Mouse (Mus musculus): ENCODE measurements around the gene Pten. TPM values are rescaled to one million over a fixed set of nuclear protein-coding genes. Genes with fewer than 3 reads are reported as not detected.
A peak's percentile ranks its signal among the peaks of the same experiment; 100 is the strongest.
"Not testable (repeated sequence)": the region's sequence is repeated elsewhere in the genome, so short reads cannot be mapped to it uniquely, and the experiment has no call there.

The Pten gene
- total RNA-seq, 2 experiments from 2014 or later: 92.9 to 97.4 TPM

DNA sequence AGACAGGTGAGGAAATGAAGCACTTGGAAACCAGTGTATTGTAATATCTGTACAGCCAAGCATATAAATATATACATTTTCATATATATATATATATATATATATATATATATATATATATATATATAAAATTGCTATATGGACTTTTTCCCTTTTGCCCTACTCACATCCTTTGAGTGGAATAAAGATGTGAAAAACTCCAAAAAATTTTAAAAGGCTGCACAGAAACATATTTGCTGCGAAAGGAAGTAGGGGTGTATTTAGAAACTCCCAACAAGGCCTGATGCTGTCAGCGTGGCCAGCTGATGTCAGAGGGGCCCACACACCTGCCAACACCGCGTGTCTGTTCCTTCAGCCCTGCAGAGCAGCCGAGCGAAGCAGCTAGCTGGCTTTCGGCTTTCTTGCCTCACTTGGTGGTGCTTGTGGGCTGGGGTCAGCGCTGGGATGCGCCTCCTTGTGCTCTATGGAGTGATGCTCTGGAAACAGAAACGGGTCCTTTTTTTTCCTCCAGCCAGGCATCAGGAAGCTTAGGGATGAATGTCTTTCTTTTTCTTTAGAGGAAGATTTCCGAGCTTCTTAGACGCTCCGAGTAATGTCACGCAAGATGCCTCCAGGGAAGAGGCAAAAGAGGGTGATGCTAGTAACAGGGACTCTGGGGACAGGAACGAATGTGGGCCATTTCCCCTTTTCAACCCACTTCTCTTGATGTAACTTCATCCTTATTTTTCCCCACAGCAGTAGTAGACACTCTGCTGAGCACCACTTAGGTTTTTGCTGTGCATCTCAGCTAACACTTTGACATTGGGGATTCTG is 2.9 kb upstream of the Pten start:
- no peak for ATAC-seq (replicated peaks; ENCODE audit: poor library complexity)

DNA sequence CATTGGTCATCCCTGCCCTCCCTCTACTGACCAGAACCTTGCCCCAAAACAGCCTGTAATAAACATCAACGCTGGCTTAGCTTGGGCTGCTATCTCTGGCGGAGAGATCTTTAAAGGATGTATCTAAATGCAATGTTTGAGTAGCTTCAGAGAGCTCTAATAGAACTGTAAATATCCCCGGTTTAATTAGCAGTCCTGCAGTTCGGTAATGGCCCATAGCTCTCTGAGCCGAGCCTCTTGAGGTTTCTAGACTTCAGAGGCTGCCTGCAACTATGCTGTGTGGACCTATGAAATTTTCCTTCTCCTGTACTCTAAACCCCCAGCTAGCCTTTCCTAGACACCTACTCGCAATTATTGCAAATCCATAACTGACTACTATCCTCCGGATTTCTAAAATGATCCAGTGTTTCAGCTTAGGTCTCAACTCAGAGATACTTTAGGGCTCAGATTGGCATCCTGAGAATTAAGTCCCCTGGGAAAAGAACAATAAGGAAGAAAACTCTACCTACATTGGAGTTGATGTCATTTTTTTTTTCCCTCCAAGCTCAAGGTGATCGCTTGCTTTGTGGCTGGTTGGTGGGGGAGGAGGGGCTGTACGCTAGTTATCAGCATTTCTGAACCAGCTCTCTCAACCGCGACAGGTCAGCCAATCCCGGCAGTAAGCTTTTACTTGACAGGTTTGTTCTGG is 2.0 kb upstream of the Pten start:
- ATAC-seq (replicated peaks; ENCODE audit: poor library complexity): no peak

DNA sequence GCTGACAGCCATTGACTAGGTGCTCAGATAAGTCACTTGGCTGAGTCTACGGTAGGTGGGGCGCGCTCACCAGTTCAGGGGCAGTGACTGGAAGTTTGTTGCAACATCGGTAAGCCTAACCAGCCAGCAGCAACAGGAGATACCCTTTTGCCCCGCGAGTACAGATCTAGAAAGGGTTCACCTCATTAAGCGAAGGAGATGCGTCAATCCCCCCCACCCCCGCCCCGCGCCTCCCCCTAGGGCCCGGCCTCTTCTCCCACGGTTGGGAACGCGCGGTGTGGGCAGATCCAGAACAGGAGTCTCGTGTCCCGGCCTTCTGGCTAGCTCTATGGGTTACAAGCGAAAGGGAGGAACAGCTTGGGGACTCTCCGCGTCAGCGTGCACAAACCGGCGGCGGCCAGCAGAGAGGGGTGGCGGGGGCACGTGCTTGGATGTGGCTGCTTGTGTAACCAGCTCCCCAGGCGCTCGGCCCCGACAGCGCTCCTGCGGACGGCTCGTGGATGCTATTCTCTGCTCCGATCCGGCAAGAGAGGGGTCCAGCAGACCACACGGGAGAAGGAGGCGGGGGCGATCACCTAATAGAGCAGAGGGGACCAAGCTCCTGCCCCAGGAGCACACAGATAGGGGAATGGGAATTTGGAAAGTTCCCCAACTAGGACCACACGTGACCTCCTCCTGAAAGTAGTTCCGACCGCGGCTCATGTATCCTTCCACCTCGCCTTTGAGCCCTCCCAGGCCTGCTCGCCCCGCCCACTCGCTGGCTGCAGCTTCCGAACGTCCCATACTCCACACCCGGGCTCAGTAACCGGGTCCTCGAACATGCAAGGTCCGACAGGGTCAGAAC is 1.3 kb upstream of the Pten start:
- peak; percentile 62 for ATAC-seq (replicated peaks; ENCODE audit: poor library complexity)

- ATAC-seq (replicated peaks; ENCODE audit: poor library complexity): no peak
These were observed 729 bp upstream of the Pten start for GRCm38 (mm10) chr19:32756636-32756899.

DNA sequence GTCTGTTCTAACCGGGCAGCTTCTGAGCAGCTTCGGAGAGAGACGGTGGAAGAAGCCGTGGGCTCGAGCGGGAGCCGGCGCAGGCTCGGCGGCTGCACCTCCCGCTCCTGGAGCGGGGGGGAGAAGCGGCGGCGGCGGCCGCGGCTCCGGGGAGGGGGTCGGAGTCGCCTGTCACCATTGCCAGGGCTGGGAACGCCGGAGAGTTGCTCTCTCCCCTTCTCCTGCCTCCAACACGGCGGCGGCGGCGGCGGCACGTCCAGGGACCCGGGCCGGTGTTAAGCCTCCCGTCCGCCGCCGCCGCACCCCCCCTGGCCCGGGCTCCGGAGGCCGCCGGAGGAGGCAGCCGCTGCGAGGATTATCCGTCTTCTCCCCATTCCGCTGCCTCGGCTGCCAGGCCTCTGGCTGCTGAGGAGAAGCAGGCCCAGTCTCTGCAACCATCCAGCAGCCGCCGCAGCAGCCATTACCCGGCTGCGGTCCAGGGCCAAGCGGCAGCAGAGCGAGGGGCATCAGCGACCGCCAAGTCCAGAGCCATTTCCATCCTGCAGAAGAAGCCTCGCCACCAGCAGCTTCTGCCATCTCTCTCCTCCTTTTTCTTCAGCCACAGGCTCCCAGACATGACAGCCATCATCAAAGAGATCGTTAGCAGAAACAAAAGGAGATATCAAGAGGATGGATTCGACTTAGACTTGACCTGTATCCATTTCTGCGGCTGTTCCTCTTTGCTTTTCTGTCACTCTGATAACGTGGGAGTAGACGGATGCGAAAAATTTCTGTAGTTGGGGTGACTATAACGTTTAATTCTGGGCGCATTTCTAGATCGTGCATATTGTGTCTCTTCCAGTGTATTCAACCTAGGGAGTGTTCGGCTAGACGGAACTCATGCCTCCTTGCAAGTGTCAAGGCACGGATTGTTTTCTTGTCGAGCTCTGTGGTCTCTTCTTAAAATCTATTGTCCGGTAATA is 815 bp downstream of the Pten start:
- ATAC-seq (replicated peaks; ENCODE audit: poor library complexity): no peak

GRCm38 (mm10) chr19:32758793-32759161 is 1.5 kb downstream of the Pten start:
- no peak for ATAC-seq (replicated peaks; ENCODE audit: poor library complexity)

DNA sequence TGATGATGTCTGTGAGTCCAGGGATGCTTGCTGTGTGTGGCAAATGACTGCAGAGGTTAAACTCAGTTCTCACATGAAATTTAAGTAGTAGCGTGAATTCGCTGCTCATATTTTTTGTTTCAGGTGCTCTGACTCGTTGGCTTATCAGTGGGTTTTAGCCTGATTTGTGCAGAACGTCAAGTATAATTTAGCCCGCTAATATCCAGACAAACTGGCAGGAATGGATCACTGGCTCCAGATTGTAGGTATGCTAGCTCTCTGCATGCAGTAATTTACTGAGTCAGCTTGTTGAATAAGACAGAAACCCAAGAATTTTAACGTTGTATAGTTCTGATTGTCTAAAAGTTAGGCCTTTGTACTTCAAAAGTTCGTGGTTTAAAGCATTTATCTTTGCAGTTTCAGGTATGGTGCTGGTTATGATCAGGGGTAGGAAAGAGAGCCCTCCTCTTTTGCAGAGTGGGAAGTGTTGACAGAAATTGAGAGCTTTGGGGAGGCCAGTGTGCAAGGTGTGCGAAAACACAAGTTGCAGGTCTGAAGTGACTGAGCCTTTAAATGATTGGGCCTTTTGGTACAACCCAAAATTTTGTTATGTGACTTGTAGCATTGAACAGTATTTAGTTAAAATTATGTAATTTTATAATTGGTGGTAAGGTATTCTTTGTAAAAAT is 2.2 kb downstream of the Pten start:
- no peak for ATAC-seq (replicated peaks; ENCODE audit: poor library complexity)

GRCm38 (mm10) chr19:32760499-32760898 is 3.2 kb downstream of the Pten start:
- no peak for ATAC-seq (replicated peaks; ENCODE audit: poor library complexity)

DNA sequence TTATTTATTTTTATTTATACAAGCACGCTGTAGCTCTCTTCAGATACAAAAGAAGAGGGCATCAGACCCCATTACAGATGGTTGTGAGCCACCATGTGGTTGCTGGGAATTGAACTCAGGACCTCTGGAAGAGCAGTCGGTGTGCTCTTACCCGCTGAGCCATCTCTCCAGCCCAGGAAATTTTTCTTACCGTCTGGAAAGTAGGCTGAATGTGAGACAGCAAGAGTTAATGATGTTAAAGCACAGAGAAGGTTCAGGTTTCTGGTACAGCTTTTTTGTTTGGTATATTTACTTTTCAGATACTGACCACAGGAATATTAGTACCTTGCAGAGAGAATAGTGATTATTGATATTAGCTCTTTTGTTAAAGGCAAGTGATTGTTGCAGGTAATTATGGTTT is 3.9 kb downstream of the Pten start:
- ATAC-seq (replicated peaks; ENCODE audit: poor library complexity): no peak

- ATAC-seq (replicated peaks; ENCODE audit: poor library complexity): no peak
These were observed 5.2 kb downstream of the Pten start for GRCm38 (mm10) chr19:32762493-32762892.

DNA sequence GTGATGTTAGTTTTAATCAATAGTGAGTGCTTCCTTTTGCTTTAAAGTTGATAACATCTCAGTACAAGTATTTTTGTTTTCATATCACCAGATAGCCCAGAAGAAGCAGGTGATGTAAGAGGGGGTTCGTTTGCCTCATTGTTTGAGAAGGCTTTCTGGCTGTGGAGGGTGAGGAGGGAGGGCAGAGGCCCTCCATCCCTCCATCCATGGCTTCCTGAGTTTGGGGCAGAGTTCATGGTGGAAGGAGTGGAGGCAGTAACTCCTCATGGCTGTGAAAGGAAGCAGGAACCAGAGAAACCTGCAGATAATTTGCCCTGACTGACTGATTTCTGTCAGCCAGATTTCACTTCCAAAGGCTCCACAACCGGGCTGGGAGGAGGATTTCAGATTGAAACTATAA is 21.1 kb downstream of the Pten start:
- ATAC-seq (replicated peaks; ENCODE audit: poor library complexity): no peak

- ATAC-seq (replicated peaks; ENCODE audit: poor library complexity): peak; percentile 55; the same call in 1 of the 2 replicates
These were observed 21.8 kb downstream of the Pten start for GRCm38 (mm10) chr19:32779131-32779530.

GRCm38 (mm10) chr19:32781305-32782071 is 24.2 kb downstream of the Pten start:
- ATAC-seq (replicated peaks; ENCODE audit: poor library complexity): peak; percentile 37; the same call in 1 of the 2 replicates

GRCm38 (mm10) chr19:32787388-32787787 is 30.1 kb downstream of the Pten start:
- not testable (repeated sequence) for ATAC-seq (replicated peaks; ENCODE audit: poor library complexity)

GRCm38 (mm10) chr19:32788016-32788415 is 30.7 kb downstream of the Pten start:
- ATAC-seq (replicated peaks; ENCODE audit: poor library complexity): peak; percentile 48

DNA sequence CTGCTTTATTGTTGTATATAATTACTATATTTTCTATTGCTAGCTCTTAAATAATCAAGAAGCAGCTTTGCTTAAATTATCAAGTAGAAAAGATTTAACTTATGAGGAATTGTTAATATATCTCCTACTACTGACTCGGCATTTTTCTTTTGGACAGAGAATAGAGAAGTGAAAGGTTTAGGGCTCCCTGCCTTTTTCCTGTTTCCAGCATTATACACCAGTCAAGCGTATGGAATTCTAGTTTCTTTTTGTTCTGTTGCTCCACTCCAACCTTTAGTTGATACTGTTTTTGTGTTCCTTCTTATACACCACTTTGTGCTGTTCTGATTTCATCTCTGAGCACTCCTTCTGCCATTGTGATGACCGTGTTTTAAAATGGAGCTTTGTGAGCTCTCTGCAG is 32.2 kb downstream of the Pten start:
- peak; percentile 27; the same call in 1 of the 2 replicates for ATAC-seq (replicated peaks; ENCODE audit: poor library complexity)

DNA sequence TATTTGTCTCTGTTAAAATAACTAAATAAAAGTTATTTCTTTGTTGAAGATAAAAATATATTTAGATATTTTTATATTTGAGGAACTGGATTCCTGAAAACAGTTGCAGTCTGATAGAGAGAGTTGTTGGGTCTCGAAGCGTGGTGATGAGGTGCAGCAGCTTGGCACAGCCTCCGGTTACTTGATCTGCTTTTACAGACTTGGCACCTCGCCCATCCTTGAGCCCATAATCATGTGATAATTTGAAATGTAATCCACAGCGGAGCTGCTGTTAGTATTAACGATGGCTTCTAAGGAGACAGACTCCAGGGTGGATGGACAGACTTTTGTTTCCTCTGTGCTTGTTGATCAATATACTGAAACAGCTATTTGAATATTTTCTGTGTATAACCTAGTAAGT is 35.3 kb downstream of the Pten start:
- peak; percentile 45 for ATAC-seq (replicated peaks; ENCODE audit: poor library complexity)

GRCm38 (mm10) chr19:32793901-32794300 is 36.6 kb downstream of the Pten start:
- no peak for ATAC-seq (replicated peaks; ENCODE audit: poor library complexity)

- ATAC-seq (replicated peaks; ENCODE audit: poor library complexity): no peak
These were observed 43.3 kb downstream of the Pten start for GRCm38 (mm10) chr19:32800557-32800956.
